Mouse (Mus musculus): ENCODE data around the gene Stx1b.
A peak's percentile ranks its signal among the peaks of the same experiment; 100 is the strongest.
"Not testable (repeated sequence)": the region's sequence is repeated elsewhere in the genome, so short reads cannot be mapped to it uniquely, and the experiment has no call there.

Gene Stx1b

GRCm38 (mm10) chr7:127824176-127824871, at the start of gene Stx1b, which contains the start of gene Stx4a:
TSS of gene Stx1b (minus strand) at chr7:127824549.
TSS of gene Stx4a (plus strand) at chr7:127824294.
- no peak for DNase-seq (ENCODE audit: extremely low read depth, low read depth)

- no peak for DNase-seq (ENCODE audit: extremely low read depth, low read depth)
Observed at GRCm38 (mm10) chr7:127870136-127870821, 45.9 kb upstream of the Stx1b start.

- DNase-seq (ENCODE audit: extremely low read depth, low read depth), result no peak
Observed at GRCm38 (mm10) chr7:127869149-127869810, 44.9 kb upstream of the Stx1b start.

GRCm38 (mm10) chr7:127867641-127868040, 43.3 kb upstream of the Stx1b start:
- DNase-seq (ENCODE audit: extremely low read depth, low read depth), result no peak

GRCm38 (mm10) chr7:127866434-127866833, 42.1 kb upstream of the Stx1b start:
- DNase-seq (ENCODE audit: extremely low read depth, low read depth), result no peak

- peak; percentile 92 for DNase-seq (ENCODE audit: extremely low read depth, low read depth)
Observed at GRCm38 (mm10) chr7:127858258-127858657, 33.9 kb upstream of the Stx1b start.

- no peak for DNase-seq (ENCODE audit: extremely low read depth, low read depth)
Observed at GRCm38 (mm10) chr7:127850906-127851305, 26.6 kb upstream of the Stx1b start.

GRCm38 (mm10) chr7:127849973-127850875, 25.9 kb upstream of the Stx1b start:
- DNase-seq (ENCODE audit: extremely low read depth, low read depth), result no peak

- peak; percentile 56 for DNase-seq (ENCODE audit: extremely low read depth, low read depth)
Observed at GRCm38 (mm10) chr7:127842001-127842718, 17.8 kb upstream of the Stx1b start.

GRCm38 (mm10) chr7:127841340-127842000, 17.1 kb upstream of the Stx1b start:
- DNase-seq (ENCODE audit: extremely low read depth, low read depth), result peak; percentile 91

GRCm38 (mm10) chr7:127840886-127841285, 16.5 kb upstream of the Stx1b start:
- DNase-seq (ENCODE audit: extremely low read depth, low read depth), result no peak

- DNase-seq (ENCODE audit: extremely low read depth, low read depth), result not testable (repeated sequence)
Observed at GRCm38 (mm10) chr7:127840031-127840430, 15.7 kb upstream of the Stx1b start.

GRCm38 (mm10) chr7:127837878-127838277, 13.5 kb upstream of the Stx1b start:
- DNase-seq (ENCODE audit: extremely low read depth, low read depth), result not testable (repeated sequence)

GRCm38 (mm10) chr7:127837473-127837872, 13.1 kb upstream of the Stx1b start:
- no peak for DNase-seq (ENCODE audit: extremely low read depth, low read depth)

GRCm38 (mm10) chr7:127835550-127835949, 11.2 kb upstream of the Stx1b start:
- DNase-seq (ENCODE audit: extremely low read depth, low read depth), result no peak

GRCm38 (mm10) chr7:127823236-127824171, 845 bp downstream of the Stx1b start:
- no peak for DNase-seq (ENCODE audit: extremely low read depth, low read depth)

- no peak for DNase-seq (ENCODE audit: extremely low read depth, low read depth)
Observed at GRCm38 (mm10) chr7:127822494-127822893, 1.9 kb downstream of the Stx1b start.

GRCm38 (mm10) chr7:127820836-127821509, 3.4 kb downstream of the Stx1b start:
- no peak for DNase-seq (ENCODE audit: extremely low read depth, low read depth)

Data from MEL-GATA-1-ER (cell line).